Mouse (Mus musculus): ENCODE measurements around the gene Acr.

DNA sequence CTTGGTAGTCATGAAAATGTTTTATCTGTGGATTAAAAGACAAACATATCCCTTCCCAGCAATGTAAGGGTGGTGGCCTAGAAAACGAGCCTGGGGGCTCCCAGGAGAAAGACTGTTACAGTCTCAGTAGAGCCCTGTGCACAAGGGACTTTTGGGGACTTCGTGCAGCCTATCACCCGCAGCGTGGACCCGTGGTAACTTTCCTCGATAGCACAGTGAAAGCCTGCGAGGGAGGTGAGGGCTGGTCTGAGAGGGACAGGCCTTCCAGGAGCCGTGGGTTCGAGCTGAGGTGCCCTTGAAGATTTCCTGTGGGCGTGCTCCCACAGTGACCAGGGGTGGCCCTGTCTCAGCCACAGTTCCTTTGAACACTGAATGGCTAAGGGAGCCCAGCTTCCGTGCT lies 17.5 kb downstream of the Acr start:
- no peak for TF ChIP-seq CTCF (IDR thresholded peaks at IDR 0.05; ENCODE audit: control insufficient read depth, insufficient read depth, insufficient replicate concordance, low read depth, low read length)
- TF ChIP-seq POLR2A (IDR thresholded peaks at IDR 0.05; ENCODE audit: control insufficient read depth, low read depth, low read length): no peak

All from testis, adult 2 months (tissue).